Mouse (Mus musculus) liver, adult 2 months (tissue): ENCODE data around the gene Serpine2. TPM values are rescaled to one million over a fixed set of nuclear protein-coding genes. Genes with fewer than 3 reads are reported as not detected.

Source experiments
- DNase-seq: peaks from one replicate; pipeline ENCODE4 v3.0.0-alpha.2; 2011; ENCODE audit warnings: low read depth, low spot score; ENCODE audit errors: extremely low read depth
- H3K27ac ChIP-seq: fragments of 200-500 bp; replicated peaks from 2 replicates; pipeline ENCODE4 v1.5.1; 2012; ENCODE audit warnings: low read depth, mild to moderate bottlenecking, control low read depth, inconsistent platforms, low read length; ENCODE audit not compliant: insufficient read depth
- H3K27me3 ChIP-seq: fragments of 200-500 bp; 2 replicates; pipeline ENCODE4 v1.6.1; 2012; ENCODE audit warnings: mild to moderate bottlenecking, moderate library complexity, low read length, inconsistent platforms; ENCODE audit not compliant: control insufficient read depth, insufficient read depth
- H3K36me3 ChIP-seq: fragments of 200-500 bp; 2 replicates; pipeline ENCODE4 v1.6.1; 2012; ENCODE audit warnings: low read length, inconsistent platforms; ENCODE audit not compliant: control insufficient read depth, insufficient read depth
- H3K4me1 ChIP-seq: fragments of 200-500 bp; 2 replicates; pipeline ENCODE4 v1.6.1; 2011; ENCODE audit warnings: low read length; ENCODE audit not compliant: control insufficient read depth, insufficient read depth
- H3K4me3 ChIP-seq: fragments of 200-500 bp; 2 replicates; pipeline ENCODE4 v1.5.1; 2011; ENCODE audit warnings: low read depth, mild to moderate bottlenecking, control low read depth, low read length, moderate library complexity; ENCODE audit not compliant: insufficient read depth
- H3K79me2 ChIP-seq: fragments of 200-500 bp; 2 replicates; pipeline ENCODE4 v1.6.1; 2012; ENCODE audit warnings: inconsistent platforms, mild to moderate bottlenecking, low read length, moderate library complexity; ENCODE audit not compliant: control insufficient read depth, insufficient read depth
- H3K9ac ChIP-seq: fragments of 200-500 bp; 2 replicates; pipeline ENCODE4 v1.6.1; 2012; ENCODE audit warnings: low read depth, mild to moderate bottlenecking, control low read depth, inconsistent platforms, low read length
- CTCF ChIP-seq: fragments of 200-500 bp; IDR thresholded peaks from 2 replicates; pipeline ENCODE4 v1.5.1; 2011; ENCODE audit warnings: low read depth, low read length, control low read depth
- POLR2A ChIP-seq: fragments of 200-500 bp; IDR thresholded peaks from 2 replicates; pipeline ENCODE4 v1.6.1; 2011; ENCODE audit warnings: low read length, control low read depth; ENCODE audit not compliant: insufficient read depth; ENCODE audit errors: extremely low read depth
- WGBS: fragments of 180-500 bp; shearing (Covaris S2); methylation state at CpG from one replicate; pipeline ENCODE4 v1.1.7; 2018; 5-methylcytosine and 5-hydroxymethylcytosine counted together
- polyA plus RNA-seq: library from polyadenylated mRNA; depleted of rRNA; stranded (reverse); fragments of >200 nt; gene quantifications from 2 replicates; pipeline ENCODE4 v1.2.3, GENCODE M21; 2012
- total RNA-seq: library from RNA; depleted of rRNA; stranded (reverse); fragments of >200 nt; gene quantifications from 2 replicates; pipeline ENCODE4 v1.2.3, GENCODE M21; 2014

Gene Serpine2
- total and polyA plus RNA-seq, 2 experiments, result 1.1 to 1.8 TPM

- H3K4me1 ChIP-seq, result peaks cover 15% of the 10 kb centered on the region
- DNase-seq, result no peak
- peaks cover 25% of the 10 kb centered on the region for H3K79me2 ChIP-seq
- 79% methylated on average over 2 of the region's 2 CpGs for WGBS
- TF ChIP-seq POLR2A (no peak), CTCF (no peak)
- no peak overlapping the region for H3K4me3 ChIP-seq
- no peaks in the 10 kb centered on the region for H3K27me3 ChIP-seq
- H3K36me3 ChIP-seq, result no peaks in the 10 kb centered on the region
- no peak overlapping the region for H3K9ac ChIP-seq
- no peak overlapping the region for H3K27ac ChIP-seq
Measured at GRCm38 (mm10) chr1:79759006-79759405, 102.0 kb downstream of the Serpine2 start.

GRCm38 (mm10) chr1:79757597-79757996, 103.4 kb downstream of the Serpine2 start:
- peaks cover 35% of the 10 kb centered on the region for H3K79me2 ChIP-seq
- H3K4me1 ChIP-seq, result peaks cover 20% of the 10 kb centered on the region
- H3K4me3 ChIP-seq, result no peak overlapping the region
- H3K9ac ChIP-seq, result no peak overlapping the region
- WGBS, result 56% methylated on average over 4 of the region's 4 CpGs
- H3K27ac ChIP-seq, result no peak overlapping the region
- H3K36me3 ChIP-seq, result no peaks in the 10 kb centered on the region
- no peak for DNase-seq
- no peak for TF ChIP-seq POLR2A
- no peak for TF ChIP-seq CTCF
- no peaks in the 10 kb centered on the region for H3K27me3 ChIP-seq

- H3K27me3 ChIP-seq, result no peaks in the 10 kb centered on the region
- H3K79me2 ChIP-seq, result peaks cover 35% of the 10 kb centered on the region
- no peak overlapping the region for H3K9ac ChIP-seq
- no peaks in the 10 kb centered on the region for H3K36me3 ChIP-seq
- peaks cover 23% of the 10 kb centered on the region for H3K4me1 ChIP-seq
- DNase-seq, result no peak
- 73% methylated on average over 7 of the region's 7 CpGs for WGBS
- TF ChIP-seq CTCF, result no peak
- no peak for TF ChIP-seq POLR2A
- H3K4me3 ChIP-seq, result no peak overlapping the region
- no peak overlapping the region for H3K27ac ChIP-seq
Measured at GRCm38 (mm10) chr1:79757161-79757560, 103.8 kb downstream of the Serpine2 start.

GRCm38 (mm10) chr1:79756417-79756816, 104.6 kb downstream of the Serpine2 start:
- no peak for TF ChIP-seq POLR2A
- TF ChIP-seq CTCF, result no peak
- H3K27me3 ChIP-seq, result no peaks in the 10 kb centered on the region
- peak; percentile 82 for DNase-seq
- 57% methylated on average over 5 of the region's 5 CpGs for WGBS
- H3K9ac ChIP-seq, result no peak overlapping the region
- H3K27ac ChIP-seq, result no peak overlapping the region; the same call in 1 of the 2 replicates
- H3K36me3 ChIP-seq, result no peaks in the 10 kb centered on the region
- no peak overlapping the region for H3K4me3 ChIP-seq
- H3K4me1 ChIP-seq, result peaks cover 30% of the 10 kb centered on the region
- H3K79me2 ChIP-seq, result peaks cover 34% of the 10 kb centered on the region

- peak; percentile 33 for DNase-seq
- Histone ChIP-seq H3K27me3 (no peaks in the 10 kb centered on the region), H3K9ac (no peak overlapping the region), H3K36me3 (no peaks in the 10 kb centered on the region), H3K4me1 (peaks cover 33% of the 10 kb centered on the region), H3K79me2 (peaks cover 26% of the 10 kb centered on the region; the same call in 1 of the 2 replicates), H3K4me3 (no peak overlapping the region), H3K27ac (peak overlapping the region; percentile 15; the same call in 1 of the 2 replicates)
- TF ChIP-seq CTCF (no peak), POLR2A (no peak)
- 12% methylated on average over 2 of the region's 2 CpGs for WGBS
Measured at GRCm38 (mm10) chr1:79755376-79755775, 105.6 kb downstream of the Serpine2 start.

GRCm38 (mm10) chr1:79754936-79755335, 106.0 kb downstream of the Serpine2 start:
- no peaks in the 10 kb centered on the region for H3K36me3 ChIP-seq
- TF ChIP-seq POLR2A, result no peak
- TF ChIP-seq CTCF, result no peak
- WGBS, result 28% methylated on average over 3 of the region's 3 CpGs
- H3K27me3 ChIP-seq, result no peaks in the 10 kb centered on the region
- peaks cover 30% of the 10 kb centered on the region for H3K4me1 ChIP-seq
- H3K9ac ChIP-seq, result no peak overlapping the region
- H3K79me2 ChIP-seq, result peaks cover 27% of the 10 kb centered on the region; the same call in 1 of the 2 replicates
- no peak overlapping the region for H3K4me3 ChIP-seq
- H3K27ac ChIP-seq, result no peak overlapping the region
- DNase-seq, result peak; percentile 83
